Mouse (Mus musculus): ENCODE results near the gene Trim71.

DNA sequence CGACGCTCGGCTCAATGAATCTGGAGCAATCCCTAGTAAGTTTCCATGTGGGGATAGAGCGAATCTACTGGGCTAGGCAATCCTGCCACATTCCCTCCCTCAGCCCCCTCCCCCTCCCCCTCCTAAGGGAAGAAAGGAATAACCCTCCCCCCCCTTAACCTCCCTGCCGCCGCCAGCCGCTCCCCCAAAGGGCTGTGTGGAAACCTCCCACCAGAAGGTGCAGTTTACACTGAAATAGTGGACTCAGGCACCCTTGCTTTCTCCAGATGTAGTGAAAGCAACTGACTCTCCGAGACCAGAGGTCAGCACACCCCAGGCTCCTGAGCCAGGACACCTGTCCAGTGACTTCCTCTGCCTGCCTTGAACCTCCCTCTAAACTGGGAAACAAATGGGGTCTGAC is 37.6 kb downstream of the Trim71 start:
- TF ChIP-seq POLR2A (IDR thresholded peaks at IDR 0.05; ENCODE audit: insufficient read depth, low read depth, low read length) (no peak), CTCF (IDR thresholded peaks at IDR 0.05; ENCODE audit: insufficient read depth, low read depth, low read length) (no peak)

All from olfactory bulb, adult 2 months (tissue).